Mouse (Mus musculus): ENCODE results near the gene Pik3r2. TPM values are rescaled to one million over a fixed set of nuclear protein-coding genes. Genes with fewer than 3 reads are reported as not detected.

Gene Pik3r2
- polyA plus RNA-seq, 1 experiment from 2014 or later = 74.6 TPM

DNA sequence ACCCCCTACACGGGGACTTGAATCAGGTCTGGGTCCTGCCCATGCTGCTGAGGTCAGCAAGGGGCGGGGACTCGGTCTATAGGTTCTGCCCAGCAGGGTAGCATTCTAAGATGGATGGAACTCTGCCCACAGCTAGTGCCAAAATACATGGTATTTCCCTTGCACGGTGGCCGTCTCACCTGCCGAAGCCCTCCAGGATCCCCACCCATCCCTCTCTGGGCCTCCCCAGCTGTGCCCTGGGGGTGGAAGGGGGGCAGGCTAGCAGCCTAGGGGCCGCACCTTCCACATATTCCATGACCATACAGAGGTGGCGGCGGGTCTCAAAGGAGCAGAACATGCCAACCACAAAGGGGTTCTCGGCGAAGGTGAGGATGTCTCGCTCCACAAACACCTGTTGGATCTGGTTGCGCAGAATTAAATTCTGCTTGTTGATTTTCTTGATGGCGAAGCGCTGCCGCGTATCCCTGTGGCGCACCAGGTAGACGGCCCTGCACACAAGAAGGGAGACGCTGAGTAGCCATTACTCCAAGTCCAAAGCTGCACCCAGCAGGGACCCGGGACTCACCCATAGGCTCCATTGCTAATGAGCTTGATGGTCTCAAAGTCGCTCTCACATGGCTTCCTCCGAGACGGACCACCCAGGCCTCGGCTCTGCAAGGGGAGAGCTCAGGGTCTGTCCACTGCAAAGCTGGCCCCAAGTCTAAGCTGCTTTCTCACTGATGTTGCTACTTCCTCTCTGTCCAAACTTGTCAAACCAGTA is 10.0 kb upstream of the Pik3r2 start:
- H3K9ac ChIP-seq (replicated peaks) = no peak overlapping the region
- H3K4me2 ChIP-seq (replicated peaks) = no peak overlapping the region
- 87% methylated on average over 25 of the region's 25 CpGs for WGBS
- H3K36me3 ChIP-seq = peaks cover 69% of the 10 kb centered on the region
- peaks cover 21% of the 10 kb centered on the region for H3K4me1 ChIP-seq
- H3K27me3 ChIP-seq = peaks cover 26% of the 10 kb centered on the region
- H3K4me3 ChIP-seq = no peak overlapping the region
- ATAC-seq (ENCODE audit: low FRiP score, low read depth) = no peak
- no peak overlapping the region for H3K27ac ChIP-seq (replicated peaks)
- H3K9me3 ChIP-seq = no peaks in the 10 kb centered on the region

DNA sequence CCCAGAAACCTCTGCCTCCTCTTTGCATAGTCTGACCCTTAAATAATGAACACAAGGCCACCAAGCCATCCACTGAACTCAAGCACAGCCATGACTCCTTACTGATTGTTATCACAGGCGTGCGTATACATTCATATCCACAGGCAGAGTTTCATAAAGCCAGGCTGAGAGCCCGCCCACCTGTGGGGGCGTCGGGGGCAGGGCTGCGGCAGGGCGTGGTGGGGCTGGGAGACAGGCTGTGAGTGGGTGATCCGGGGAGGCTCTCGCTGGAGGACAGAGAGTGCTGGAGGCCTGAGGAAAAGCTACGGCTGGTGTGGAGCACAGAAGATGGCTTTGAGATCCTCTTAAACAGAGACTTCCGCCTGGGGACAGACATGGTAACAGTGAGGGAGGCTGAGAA is 3.6 kb upstream of the Pik3r2 start:
- H3K9me3 ChIP-seq = no peaks in the 10 kb centered on the region
- no peak for ATAC-seq (ENCODE audit: low FRiP score, low read depth)
- no peak overlapping the region for H3K4me3 ChIP-seq
- no peak overlapping the region for H3K9ac ChIP-seq (replicated peaks)
- H3K27ac ChIP-seq (replicated peaks) = no peak overlapping the region
- H3K4me2 ChIP-seq (replicated peaks) = no peak overlapping the region
- peaks cover 19% of the 10 kb centered on the region for H3K4me1 ChIP-seq
- 85% methylated on average over 11 of the region's 11 CpGs for WGBS
- H3K27me3 ChIP-seq = no peaks in the 10 kb centered on the region
- H3K36me3 ChIP-seq = peaks cover 61% of the 10 kb centered on the region

DNA sequence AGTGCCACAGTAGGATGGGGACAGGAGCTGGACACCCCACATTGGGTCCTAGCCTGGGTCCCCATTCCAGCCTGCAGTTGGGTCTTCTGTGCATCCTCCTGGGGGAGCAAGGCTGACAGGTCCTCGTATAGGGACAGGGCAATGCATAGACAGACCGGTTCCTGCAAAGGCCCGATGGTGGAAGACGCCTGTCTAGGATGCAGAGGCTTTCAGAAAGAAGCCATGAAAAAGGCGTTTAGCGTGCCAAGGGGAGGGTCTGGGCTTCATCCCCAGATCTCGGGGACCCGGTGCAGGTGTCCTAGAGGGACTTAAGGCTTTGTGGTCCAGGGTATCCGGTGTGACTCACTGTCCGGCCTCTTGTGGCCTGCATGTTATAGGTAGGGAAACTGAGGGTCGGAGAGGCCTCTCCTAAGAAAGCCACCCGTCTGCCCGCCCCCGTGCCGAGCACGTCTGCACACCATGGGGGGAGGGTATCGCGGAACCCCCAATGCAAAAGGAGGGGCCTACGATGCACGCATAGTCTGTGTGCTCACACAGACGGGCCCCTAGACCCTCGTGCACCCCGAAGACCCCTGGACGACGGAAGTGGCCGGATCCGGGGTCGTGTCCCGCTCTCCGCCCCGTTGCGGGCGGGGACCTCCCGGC is 540 bp downstream of the Pik3r2 start:
- Histone ChIP-seq H3K9me3 (no peaks in the 10 kb centered on the region), H3K36me3 (peaks cover 66% of the 10 kb centered on the region), H3K4me3 (peak overlapping the region; percentile 81), H3K4me2 (replicated peaks) (peak overlapping the region; percentile 91), H3K4me1 (peaks cover 38% of the 10 kb centered on the region), H3K27ac (replicated peaks) (peak overlapping the region; percentile 97), H3K27me3 (0 out of 2 replicates have a peak, but pooled peaks cover 4% of the 10 kb centered on the region), H3K9ac (replicated peaks) (peak overlapping the region; percentile 96)
- no peak for ATAC-seq (ENCODE audit: low FRiP score, low read depth)
- 3% methylated on average over 34 of the region's 34 CpGs for WGBS

DNA sequence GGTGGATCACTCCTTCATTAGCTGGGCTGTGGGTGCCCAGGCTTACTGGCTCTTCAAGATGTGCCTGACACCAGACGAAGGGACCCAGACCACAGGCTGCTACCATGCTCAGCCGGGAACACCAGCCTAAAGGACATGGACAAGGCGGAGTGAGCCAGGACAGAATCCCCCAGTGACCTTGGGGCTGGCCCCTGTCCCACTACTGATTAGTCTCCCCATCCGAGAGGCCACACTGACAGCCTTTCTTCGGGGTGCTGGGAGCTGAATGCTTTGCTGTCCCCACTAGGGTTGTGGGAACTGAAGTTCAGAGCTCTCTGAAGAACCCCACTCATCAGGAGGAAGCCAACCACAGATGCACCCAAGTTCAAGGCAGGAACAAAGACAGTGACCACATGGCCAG is 1.3 kb downstream of the Pik3r2 start:
- Histone ChIP-seq H3K4me2 (replicated peaks) (peak overlapping the region; percentile 91), H3K27me3 (0 out of 2 replicates have a peak, but pooled peaks cover 8% of the 10 kb centered on the region), H3K9me3 (no peaks in the 10 kb centered on the region), H3K4me1 (peaks cover 38% of the 10 kb centered on the region), H3K36me3 (peaks cover 66% of the 10 kb centered on the region), H3K27ac (replicated peaks) (no peak overlapping the region), H3K4me3 (peak overlapping the region; percentile 81), H3K9ac (replicated peaks) (peak overlapping the region; percentile 96)
- WGBS = 91% methylated on average over 5 of the region's 5 CpGs
- ATAC-seq (ENCODE audit: low FRiP score, low read depth) = no peak

DNA sequence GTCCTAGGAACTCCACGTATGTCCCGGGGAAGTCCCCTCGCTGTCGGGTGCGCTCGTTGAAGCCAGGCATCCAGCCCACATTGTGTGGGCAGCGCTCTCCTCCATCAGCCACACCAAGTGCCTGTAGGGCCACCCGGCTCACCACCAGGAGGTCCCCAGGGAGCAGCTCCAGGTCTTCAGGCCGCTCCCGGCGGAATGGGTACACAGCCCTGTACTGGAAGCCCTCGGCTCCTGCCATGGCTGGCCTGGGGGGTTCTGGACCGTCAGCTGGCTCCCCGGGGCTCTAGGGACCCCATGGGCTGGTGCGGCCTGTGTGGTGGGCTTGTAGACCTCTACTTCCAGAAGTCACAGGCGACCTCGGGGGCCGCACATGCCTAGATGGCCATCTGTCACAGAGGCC is 1.8 kb downstream of the Pik3r2 start:
- H3K9me3 ChIP-seq = no peaks in the 10 kb centered on the region
- peaks cover 66% of the 10 kb centered on the region for H3K36me3 ChIP-seq
- 0 out of 2 replicates have a peak, but pooled peaks cover 8% of the 10 kb centered on the region for H3K27me3 ChIP-seq
- no peak for ATAC-seq (ENCODE audit: low FRiP score, low read depth)
- no peak overlapping the region for H3K27ac ChIP-seq (replicated peaks)
- H3K4me1 ChIP-seq = peaks cover 38% of the 10 kb centered on the region
- H3K4me2 ChIP-seq (replicated peaks) = 0 out of 2 replicates have a peak overlapping the region, but pooled peaks have one; percentile 91
- H3K4me3 ChIP-seq = no peak overlapping the region
- 93% methylated on average over 18 of the region's 18 CpGs for WGBS
- H3K9ac ChIP-seq (replicated peaks) = peak overlapping the region; percentile 43

DNA sequence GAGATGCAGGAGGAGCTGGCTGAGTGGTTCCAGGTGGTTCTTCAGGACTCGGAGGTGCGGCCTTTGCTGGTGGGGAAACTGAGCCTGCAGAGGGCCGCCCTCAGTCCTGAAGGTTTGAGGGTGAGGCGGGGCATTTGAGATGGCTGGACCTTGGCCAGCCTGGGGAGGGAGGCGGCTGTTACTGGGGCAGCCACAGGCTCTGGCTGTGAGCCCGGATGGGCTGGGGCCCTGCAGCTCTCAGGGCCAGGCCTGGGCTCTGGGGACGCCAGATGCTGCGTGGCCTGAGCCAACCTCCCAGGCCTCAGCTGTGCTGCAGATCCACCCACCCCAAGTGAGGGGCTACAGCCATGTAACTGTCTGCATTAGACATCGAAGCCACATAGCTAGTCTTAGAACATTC is 2.7 kb downstream of the Pik3r2 start:
- H3K9ac ChIP-seq (replicated peaks) = 0 out of 2 replicates have a peak overlapping the region, but pooled peaks have one; percentile 43
- H3K9me3 ChIP-seq = no peaks in the 10 kb centered on the region
- no peak for ATAC-seq (ENCODE audit: low FRiP score, low read depth)
- 0 out of 2 replicates have a peak, but pooled peaks cover 8% of the 10 kb centered on the region for H3K27me3 ChIP-seq
- H3K36me3 ChIP-seq = peaks cover 64% of the 10 kb centered on the region
- peaks cover 38% of the 10 kb centered on the region for H3K4me1 ChIP-seq
- H3K4me3 ChIP-seq = no peak overlapping the region
- 84% methylated on average over 9 of the region's 9 CpGs for WGBS
- no peak overlapping the region for H3K27ac ChIP-seq (replicated peaks)
- H3K4me2 ChIP-seq (replicated peaks) = no peak overlapping the region

DNA sequence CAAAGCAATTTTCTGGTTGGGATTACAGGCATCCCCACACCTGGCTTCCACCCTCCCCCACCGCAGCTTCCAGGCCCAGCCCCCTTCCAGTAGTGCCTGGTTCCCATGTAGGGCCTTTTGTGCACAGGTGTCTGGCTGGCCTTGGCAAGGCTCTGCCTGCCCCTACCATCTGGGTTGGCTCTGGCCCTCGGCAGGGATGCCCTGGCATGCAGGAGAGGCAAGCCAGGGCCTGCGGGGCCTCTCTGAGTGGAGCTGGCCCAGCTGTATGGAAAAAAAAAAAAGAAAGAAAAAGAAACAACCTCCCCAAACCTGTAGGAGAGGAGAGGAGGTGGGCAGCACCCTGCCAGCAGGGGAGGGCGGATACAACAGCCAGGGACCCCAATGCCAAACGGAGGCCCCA is 3.1 kb downstream of the Pik3r2 start:
- Histone ChIP-seq H3K4me2 (replicated peaks) (no peak overlapping the region), H3K27ac (replicated peaks) (no peak overlapping the region), H3K4me1 (peaks cover 38% of the 10 kb centered on the region), H3K9me3 (no peaks in the 10 kb centered on the region), H3K4me3 (no peak overlapping the region), H3K27me3 (0 out of 2 replicates have a peak, but pooled peaks cover 8% of the 10 kb centered on the region), H3K36me3 (peaks cover 65% of the 10 kb centered on the region), H3K9ac (replicated peaks) (0 out of 2 replicates have a peak overlapping the region, but pooled peaks have one; percentile 20)
- no peak for ATAC-seq (ENCODE audit: low FRiP score, low read depth)
- WGBS = 83% methylated on average over 5 of the region's 5 CpGs

DNA sequence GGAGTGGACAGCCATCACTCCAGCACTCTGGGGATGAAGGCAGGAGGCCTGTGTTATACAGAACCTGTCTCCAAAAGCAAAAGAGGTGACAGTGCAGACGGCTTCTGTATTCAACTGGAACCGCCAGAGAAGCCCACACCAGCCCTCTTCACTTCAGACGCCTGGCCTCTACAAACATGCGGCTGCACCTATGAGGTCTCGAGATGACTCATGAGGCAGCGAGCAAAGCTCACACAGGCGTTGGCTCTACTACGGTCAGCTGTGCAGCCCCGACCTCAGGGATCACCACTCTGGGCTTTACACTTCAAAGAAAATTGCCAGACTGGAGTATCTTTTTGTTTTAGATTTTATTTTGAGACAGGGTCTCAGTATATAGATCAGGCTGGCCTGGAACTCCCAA is 3.6 kb downstream of the Pik3r2 start:
- Histone ChIP-seq H3K9ac (replicated peaks) (no peak overlapping the region), H3K4me2 (replicated peaks) (no peak overlapping the region), H3K27me3 (0 out of 2 replicates have a peak, but pooled peaks cover 9% of the 10 kb centered on the region), H3K27ac (replicated peaks) (no peak overlapping the region), H3K9me3 (no peaks in the 10 kb centered on the region), H3K4me1 (peaks cover 34% of the 10 kb centered on the region), H3K4me3 (no peak overlapping the region), H3K36me3 (peaks cover 67% of the 10 kb centered on the region)
- no peak for ATAC-seq (ENCODE audit: low FRiP score, low read depth)
- WGBS = 89% methylated on average over 9 of the region's 9 CpGs

DNA sequence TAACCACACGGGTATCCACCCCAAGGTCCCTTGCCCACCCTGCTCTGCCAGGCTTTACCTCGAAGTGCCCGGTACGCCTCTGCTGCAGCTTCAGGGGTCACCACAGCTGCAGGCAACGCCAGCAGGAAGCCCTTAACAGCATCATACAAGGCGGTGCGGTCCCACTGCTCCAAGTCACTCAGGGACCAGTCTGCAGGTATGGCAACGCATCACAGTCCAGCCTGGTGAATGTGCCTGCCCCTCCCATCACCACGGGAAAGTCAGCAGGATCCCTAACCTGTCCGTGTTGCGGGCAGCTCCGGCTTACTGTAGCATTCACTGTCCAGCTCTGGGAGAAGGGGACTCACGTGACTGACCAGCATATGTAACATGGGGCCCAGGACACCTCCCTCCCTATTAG is 4.4 kb downstream of the Pik3r2 start:
- Histone ChIP-seq H3K27ac (replicated peaks) (no peak overlapping the region), H3K4me3 (no peak overlapping the region), H3K36me3 (peaks cover 68% of the 10 kb centered on the region), H3K9ac (replicated peaks) (no peak overlapping the region), H3K27me3 (peaks cover 17% of the 10 kb centered on the region), H3K4me1 (peaks cover 29% of the 10 kb centered on the region), H3K9me3 (no peaks in the 10 kb centered on the region), H3K4me2 (replicated peaks) (no peak overlapping the region)
- no peak for ATAC-seq (ENCODE audit: low FRiP score, low read depth)
- 95% methylated on average over 13 of the region's 13 CpGs for WGBS

DNA sequence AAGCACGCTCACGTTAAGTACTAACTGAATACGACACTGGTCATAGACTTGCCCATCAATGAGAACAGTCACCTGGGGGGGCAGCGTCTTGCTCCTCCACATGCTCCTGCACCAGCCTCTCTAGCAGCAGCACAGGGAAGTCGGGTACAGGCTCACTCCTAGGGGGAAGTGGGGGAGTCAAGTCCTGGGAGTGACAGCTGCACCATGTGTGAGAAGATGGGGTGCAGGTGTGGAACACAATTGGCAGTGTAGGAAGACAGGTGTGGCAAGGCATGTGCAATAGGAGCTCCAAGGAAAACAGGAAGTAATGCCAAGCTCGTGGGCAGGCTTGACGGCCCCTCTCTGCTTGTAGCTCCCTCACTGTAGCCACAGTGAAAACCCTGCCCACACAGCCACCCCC is 5.3 kb downstream of the Pik3r2 start:
- H3K27ac ChIP-seq (replicated peaks) = no peak overlapping the region
- WGBS = 91% methylated on average over 7 of the region's 7 CpGs
- H3K36me3 ChIP-seq = peaks cover 68% of the 10 kb centered on the region
- peaks cover 38% of the 10 kb centered on the region for H3K4me1 ChIP-seq
- H3K9ac ChIP-seq (replicated peaks) = no peak overlapping the region
- H3K9me3 ChIP-seq = no peaks in the 10 kb centered on the region
- peaks cover 25% of the 10 kb centered on the region for H3K27me3 ChIP-seq
- no peak overlapping the region for H3K4me2 ChIP-seq (replicated peaks)
- H3K4me3 ChIP-seq = no peak overlapping the region
- ATAC-seq (ENCODE audit: low FRiP score, low read depth) = no peak

DNA sequence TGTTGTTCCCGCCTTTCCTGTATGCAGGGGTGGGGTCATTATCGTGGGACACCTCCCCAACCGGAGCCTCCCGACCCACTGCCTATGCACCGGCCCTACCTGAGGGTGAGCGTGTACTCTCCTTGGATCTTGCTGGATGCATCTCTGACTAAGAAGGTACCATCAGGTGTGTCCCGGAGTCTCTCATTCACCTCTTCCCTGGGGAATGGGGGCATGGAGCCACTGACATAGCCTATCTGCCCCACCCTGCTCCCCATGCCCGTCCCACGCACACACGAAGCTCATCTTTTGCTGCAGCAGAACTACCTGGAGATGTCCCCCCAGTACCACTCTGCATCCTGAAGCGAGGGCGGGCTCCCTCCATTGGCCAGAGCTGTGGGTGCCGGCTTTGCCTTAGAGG is 5.8 kb downstream of the Pik3r2 start:
- H3K36me3 ChIP-seq = peaks cover 68% of the 10 kb centered on the region
- no peak overlapping the region for H3K4me2 ChIP-seq (replicated peaks)
- peaks cover 30% of the 10 kb centered on the region for H3K27me3 ChIP-seq
- H3K4me3 ChIP-seq = no peak overlapping the region
- ATAC-seq (ENCODE audit: low FRiP score, low read depth) = no peak
- H3K27ac ChIP-seq (replicated peaks) = no peak overlapping the region
- peaks cover 40% of the 10 kb centered on the region for H3K4me1 ChIP-seq
- no peaks in the 10 kb centered on the region for H3K9me3 ChIP-seq
- H3K9ac ChIP-seq (replicated peaks) = no peak overlapping the region
- WGBS = 96% methylated on average over 13 of the region's 13 CpGs

DNA sequence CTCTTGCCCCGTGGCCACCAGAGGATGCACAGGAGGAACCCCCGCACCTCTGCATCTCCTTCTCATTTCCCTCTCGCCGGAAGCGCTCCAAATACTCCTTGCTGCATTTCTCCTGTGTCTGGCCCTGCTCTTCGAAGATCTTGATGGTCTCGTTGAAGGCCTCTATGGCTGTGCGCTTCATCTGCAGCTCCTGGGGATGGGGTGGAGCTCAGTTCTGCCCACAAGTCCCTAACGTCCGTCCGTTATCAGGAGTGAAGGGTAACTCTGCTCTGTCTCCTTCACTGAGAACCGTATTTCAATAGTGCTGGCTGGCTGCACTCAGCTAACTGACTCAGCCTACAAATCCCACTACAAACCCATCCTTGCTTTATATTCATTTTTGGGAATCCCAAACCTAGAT is 6.7 kb downstream of the Pik3r2 start:
- H3K27ac ChIP-seq (replicated peaks) = no peak overlapping the region
- H3K9me3 ChIP-seq = no peaks in the 10 kb centered on the region
- 76% methylated on average over 12 of the region's 12 CpGs for WGBS
- H3K36me3 ChIP-seq = peaks cover 68% of the 10 kb centered on the region
- no peak overlapping the region for H3K4me3 ChIP-seq
- no peak overlapping the region for H3K4me2 ChIP-seq (replicated peaks)
- H3K27me3 ChIP-seq = peaks cover 37% of the 10 kb centered on the region
- peaks cover 36% of the 10 kb centered on the region for H3K4me1 ChIP-seq
- ATAC-seq (ENCODE audit: low FRiP score, low read depth) = no peak
- H3K9ac ChIP-seq (replicated peaks) = no peak overlapping the region; the same call in 1 of the 2 replicates

Data from midbrain, embryonic 12.5 days (tissue).